Mouse (Mus musculus) cerebellum, postnatal 4 days (tissue): Measurements from ENCODE around the gene Csad.
"Not testable (repeated sequence)": the region's sequence is repeated elsewhere in the genome, so short reads cannot be mapped to it uniquely, and the experiment has no call there.

Source experiments
- DNase-seq, 2 experiments: peaks; one replicate each; pipeline ENCODE4 v3.0.0; 2022; ENCODE audit warnings: low spot score in 2 of 2, mixed read lengths in 1 of 2

Gene Csad

DNA sequence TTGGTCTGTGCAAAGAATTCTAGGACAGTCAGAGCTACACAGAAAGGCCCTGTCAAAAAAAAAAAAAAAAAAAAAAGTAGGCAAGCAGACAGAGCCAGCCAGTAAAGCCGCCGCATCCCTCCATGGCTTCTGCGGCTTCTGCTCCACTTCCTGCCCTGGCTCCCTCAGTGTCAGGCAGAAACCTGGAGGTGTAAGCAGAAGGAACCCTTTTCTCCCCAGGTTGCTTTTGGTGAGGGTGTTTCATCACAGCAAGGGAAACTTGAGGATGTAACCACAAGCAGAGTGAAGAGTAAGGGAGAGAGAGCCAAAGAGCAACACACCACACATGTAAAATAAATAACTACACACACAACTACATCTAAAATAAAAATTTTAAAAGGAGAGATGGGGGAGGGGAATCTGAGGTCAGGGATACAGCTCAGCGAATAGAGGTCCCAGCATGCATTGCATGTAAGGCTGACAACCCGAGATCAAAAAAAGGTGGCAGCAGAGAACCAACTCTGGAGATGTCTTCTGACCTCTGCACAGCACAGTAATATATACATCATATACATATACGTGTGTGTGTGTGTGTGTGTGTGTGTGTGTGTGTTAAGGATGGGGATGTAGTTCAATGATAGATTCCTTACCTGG, 38.9 kb downstream of the Csad start:
- DNase-seq: no peak

- DNase-seq: no peak
Observed at GRCm38 (mm10) chr15:102163900-102164693, 40.4 kb downstream of the Csad start.

- DNase-seq: no peak
Observed at GRCm38 (mm10) chr15:102160415-102161060, 44.0 kb downstream of the Csad start.

- no peak for DNase-seq
Observed at GRCm38 (mm10) chr15:102156836-102157235, 47.7 kb downstream of the Csad start.

DNA sequence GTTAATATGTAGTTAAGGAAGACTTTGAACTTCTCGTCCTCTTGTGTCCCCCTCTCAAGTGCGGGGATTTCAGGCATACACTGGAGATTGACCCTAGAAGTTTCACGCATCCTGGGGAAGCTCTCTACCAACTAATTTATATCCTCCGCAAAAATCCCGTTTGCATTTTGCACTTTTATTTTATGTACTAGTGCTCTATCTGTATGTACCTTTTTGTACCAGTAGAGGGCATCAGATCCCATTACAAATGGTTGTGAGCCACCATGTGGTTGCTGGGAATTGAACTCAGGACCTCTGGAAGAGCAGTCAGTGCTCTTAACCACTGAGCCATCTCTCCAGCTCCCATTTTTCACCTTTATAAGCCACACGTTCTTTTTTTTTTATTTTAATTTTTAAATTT, 49.5 kb downstream of the Csad start:
- DNase-seq: not testable (repeated sequence)

- DNase-seq: no peak
Observed at GRCm38 (mm10) chr15:102152646-102153045, 51.9 kb downstream of the Csad start.

DNA sequence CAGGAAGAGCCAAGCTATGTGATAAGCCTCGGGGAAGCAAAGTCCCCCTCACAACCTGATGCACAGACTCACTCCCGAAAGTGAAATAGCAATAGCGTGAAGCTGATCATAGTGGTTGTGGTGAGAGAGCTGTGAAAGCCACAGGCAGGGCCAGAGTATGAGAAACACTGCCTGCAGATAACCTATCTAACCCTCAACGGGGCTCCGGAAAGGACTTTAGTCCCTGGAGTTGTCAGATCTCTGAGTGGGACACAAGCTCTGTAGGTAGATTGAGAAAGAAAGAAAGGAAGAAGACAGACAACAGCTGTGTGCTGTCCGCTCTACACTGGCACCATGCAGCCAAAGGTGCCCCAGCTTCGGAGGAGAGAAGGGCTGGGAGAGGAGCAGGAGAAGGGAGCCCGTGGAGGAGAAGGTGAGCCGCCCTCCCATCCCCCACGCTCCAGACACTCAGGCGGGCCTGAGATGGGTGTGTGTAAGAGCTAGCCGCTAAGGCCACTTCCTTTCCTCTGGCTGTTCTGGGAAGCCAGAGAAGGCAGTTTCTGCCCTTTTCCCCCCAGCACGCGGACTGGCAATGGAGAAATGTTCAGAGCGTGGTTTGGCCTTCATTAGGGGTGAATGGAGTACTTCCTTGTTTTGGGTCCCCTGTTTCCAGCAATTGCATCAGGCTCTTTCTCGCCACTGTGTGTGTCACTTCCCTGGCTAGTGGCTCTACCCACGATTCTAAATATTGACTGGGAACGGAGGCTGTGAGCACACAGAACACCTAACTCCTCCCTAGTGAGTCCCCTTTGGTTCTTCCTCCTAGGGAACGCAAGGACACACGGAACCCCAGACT, 54.0 kb downstream of the Csad start, which contains the start of gene Soat2:
Gene Soat2, plus strand, starts transcription at position 226 of the 835 bp plus-strand sequence.
- DNase-seq: no peak

DNA sequence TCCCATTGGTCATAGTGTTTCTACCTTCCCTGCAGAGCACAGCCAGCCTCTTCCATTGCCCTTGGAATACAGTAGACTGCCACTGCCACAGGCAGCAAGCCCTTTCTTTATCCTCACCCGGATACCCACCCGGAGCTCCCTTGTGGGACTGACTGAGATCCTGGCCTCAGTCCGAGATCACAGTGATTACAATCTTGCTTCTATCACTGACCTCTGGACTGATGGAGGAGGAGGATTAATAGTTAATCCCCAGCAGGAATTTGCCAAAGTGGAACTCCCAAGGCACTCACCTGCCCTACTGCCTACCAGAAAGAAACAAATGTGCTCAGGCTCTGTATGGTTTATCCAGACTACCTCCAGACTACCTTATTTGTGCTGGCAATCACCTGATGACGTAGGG, 55.0 kb downstream of the Csad start:
- DNase-seq: no peak

- no peak for DNase-seq
Observed at GRCm38 (mm10) chr15:102147674-102148402, 56.7 kb downstream of the Csad start.

GRCm38 (mm10) chr15:102146882-102147281, 57.6 kb downstream of the Csad start:
- DNase-seq: peak in 1 of 2 experiments; percentile 53

GRCm38 (mm10) chr15:102146089-102146488, 58.4 kb downstream of the Csad start:
- DNase-seq: no peak

GRCm38 (mm10) chr15:102145330-102145729, 59.2 kb downstream of the Csad start:
- DNase-seq: no peak

DNA sequence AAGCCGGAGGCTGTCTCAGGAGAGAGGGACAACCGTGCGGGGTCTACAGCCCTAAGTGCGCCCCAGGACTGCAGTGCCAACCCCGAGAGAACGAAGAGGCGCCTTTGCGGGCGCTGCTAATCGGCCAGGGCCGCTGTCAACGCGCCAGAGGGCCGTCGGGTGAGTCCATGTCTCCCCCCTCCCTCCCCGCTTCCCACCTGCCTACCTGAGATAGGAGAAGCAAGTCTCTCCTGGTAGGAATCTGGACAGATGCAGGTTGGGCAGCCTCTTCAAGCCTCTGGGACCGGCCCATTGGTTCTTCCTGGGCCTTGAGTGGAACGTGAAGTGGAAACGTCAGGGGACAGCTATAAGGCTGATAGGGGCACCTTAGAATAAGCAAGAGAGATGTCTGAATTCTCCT, 59.8 kb downstream of the Csad start:
- DNase-seq: no peak

- no peak for DNase-seq
Observed at GRCm38 (mm10) chr15:102144274-102144711, 60.2 kb downstream of the Csad start, which contains the start of gene Igfbp6. Gene Igfbp6 (plus strand): TSS chr15:102144362.

- no peak for DNase-seq
Observed at GRCm38 (mm10) chr15:102142914-102143912, 61.3 kb downstream of the Csad start.

DNA sequence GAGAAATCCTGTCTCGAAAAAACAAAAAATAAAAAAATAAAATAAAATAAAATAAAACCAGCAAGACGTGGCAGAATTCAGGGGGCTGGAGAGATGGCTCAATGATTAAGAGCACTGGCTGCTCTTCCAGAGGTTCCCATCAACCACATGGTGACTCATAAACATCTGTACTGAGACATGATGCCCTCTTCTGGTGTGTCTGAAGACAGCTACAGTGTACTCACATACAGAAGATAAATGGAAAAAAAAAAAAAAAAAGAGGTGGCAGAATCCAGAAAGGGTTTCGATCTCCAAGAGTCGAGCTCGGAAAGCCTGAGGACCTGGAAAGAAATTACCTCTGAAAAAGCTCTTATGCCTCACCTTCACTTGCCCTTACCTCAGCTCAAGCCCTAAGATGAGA, 63.4 kb downstream of the Csad start:
- no peak for DNase-seq

GRCm38 (mm10) chr15:102136129-102136758, 68.3 kb downstream of the Csad start, which contains the start of gene Spryd3:
Gene Spryd3 (minus strand): TSS chr15:102136234.
- DNase-seq: peak; percentile 97 to 99

DNA sequence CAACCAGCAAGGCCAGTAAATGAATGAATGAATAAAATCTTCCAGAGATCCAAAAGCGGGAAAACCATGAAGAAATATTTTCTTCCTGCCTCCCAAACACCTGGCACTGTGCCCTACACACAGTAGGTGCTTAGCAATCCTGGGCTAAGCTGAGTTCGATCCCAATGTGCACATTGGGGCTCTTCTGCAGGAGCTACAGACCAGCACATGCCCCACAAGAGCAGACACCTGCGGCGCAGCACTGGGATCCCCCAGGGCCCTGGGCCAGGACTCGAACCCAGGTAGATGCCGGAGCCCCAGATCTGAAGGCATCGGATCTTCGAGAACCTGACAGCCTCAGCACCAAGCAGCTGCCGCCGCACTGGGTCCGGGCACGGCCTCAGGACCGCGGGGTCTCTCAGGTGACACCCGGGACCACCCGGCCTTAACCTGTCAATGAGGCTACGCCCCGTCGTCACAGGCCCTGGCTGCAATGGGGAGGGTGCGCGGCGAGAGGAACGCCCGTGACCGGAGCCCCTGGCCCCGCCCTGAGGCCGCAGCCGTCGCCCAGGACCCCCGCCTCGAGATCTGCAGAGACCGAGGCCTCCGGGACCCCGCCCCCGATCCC, 68.9 kb downstream of the Csad start:
- no peak for DNase-seq

GRCm38 (mm10) chr15:102134709-102135108, 69.8 kb downstream of the Csad start:
- no peak for DNase-seq
